Mouse (Mus musculus): ENCODE results near the gene Gm16503.
"Not testable (repeated sequence)": the region's sequence is repeated elsewhere in the genome, so short reads cannot be mapped to it uniquely, and the experiment has no call there.

The Gm16503 gene

GRCm38 (mm10) chr4:147539918-147540317 lies at the start of gene Gm16503:
TSS of gene Gm16503 (plus strand) at chr4:147540218.
- not testable (repeated sequence) for DNase-seq

GRCm38 (mm10) chr4:147492117-147492516 lies 47.9 kb upstream of the Gm16503 start, which contains the start of gene Zfp982:
TSS of gene Zfp982 (plus strand) at chr4:147492417.
- not testable (repeated sequence) for DNase-seq

- not testable (repeated sequence) for DNase-seq
These were observed 41.0 kb upstream of the Gm16503 start for GRCm38 (mm10) chr4:147498772-147499613.

GRCm38 (mm10) chr4:147509174-147509573 lies 30.8 kb upstream of the Gm16503 start:
- DNase-seq = no peak

- no peak for DNase-seq
These were observed 21.0 kb upstream of the Gm16503 start for GRCm38 (mm10) chr4:147518981-147519380.

- DNase-seq = no peak
These were observed 19.9 kb upstream of the Gm16503 start for GRCm38 (mm10) chr4:147520100-147520499.

- DNase-seq = no peak
These were observed 14.9 kb upstream of the Gm16503 start for GRCm38 (mm10) chr4:147525125-147525524.

GRCm38 (mm10) chr4:147530366-147530765 lies 9.7 kb upstream of the Gm16503 start:
- DNase-seq = no peak

- DNase-seq = not testable (repeated sequence)
These were observed 4.1 kb upstream of the Gm16503 start for GRCm38 (mm10) chr4:147535916-147536315.

- no peak for DNase-seq
These were observed 2.3 kb upstream of the Gm16503 start for GRCm38 (mm10) chr4:147537702-147538101.

GRCm38 (mm10) chr4:147541105-147541504 lies 1.1 kb downstream of the Gm16503 start:
- DNase-seq = no peak

- DNase-seq = not testable (repeated sequence)
These were observed 13.1 kb downstream of the Gm16503 start, which contains the start of gene Zfp985 for GRCm38 (mm10) chr4:147553071-147553470. TSS of gene Zfp985 (plus strand) at chr4:147553277.

- not testable (repeated sequence) for DNase-seq
These were observed 14.3 kb downstream of the Gm16503 start for GRCm38 (mm10) chr4:147554361-147554760.

GRCm38 (mm10) chr4:147556921-147557320 lies 16.9 kb downstream of the Gm16503 start:
- DNase-seq = not testable (repeated sequence)

GRCm38 (mm10) chr4:147558011-147558410 lies 18.0 kb downstream of the Gm16503 start:
- DNase-seq = not testable (repeated sequence)

- peak; percentile 23 to 46 for DNase-seq
These were observed 19.1 kb downstream of the Gm16503 start for GRCm38 (mm10) chr4:147559096-147559495.

GRCm38 (mm10) chr4:147565426-147566220 lies 25.6 kb downstream of the Gm16503 start:
- DNase-seq = no peak

- DNase-seq = not testable (repeated sequence)
These were observed 31.1 kb downstream of the Gm16503 start for GRCm38 (mm10) chr4:147571156-147571555.

- not testable (repeated sequence) for DNase-seq
These were observed 39.4 kb downstream of the Gm16503 start for GRCm38 (mm10) chr4:147579371-147579770.

- no peak for DNase-seq
These were observed 46.8 kb downstream of the Gm16503 start for GRCm38 (mm10) chr4:147586511-147587473.
